Mouse (Mus musculus) megakaryocyte, embryonic 14.5 days (primary cell): Measurements from ENCODE around the gene Ppm1n.

ENCODE experiments used
- FLI1 ChIP-seq: IDR thresholded peaks from 2 replicates; pipeline ENCODE4 v1.6.1; 2012; ENCODE audit warnings: low read length, inconsistent platforms, mixed read lengths
- GATA1 ChIP-seq: IDR thresholded peaks from 3 replicates; pipeline ENCODE4 v1.6.1; 2012; ENCODE audit warnings: mixed read lengths, low read length, inconsistent platforms, borderline replicate concordance

- TF ChIP-seq GATA1 = no peak
- TF ChIP-seq FLI1 = no peak
Observed at GRCm38 (mm10) chr7:19253437-19253836, 26.4 kb downstream of the Ppm1n start.
